Mouse (Mus musculus) spleen, adult 18-20 months (tissue): ENCODE results near the gene Chrna4.

Experiments used
- DNase-seq, 2 experiments: peaks; one replicate each; pipeline ENCODE4 v3.0.0; 2022; ENCODE audit warnings: mixed read lengths in 2 of 2

Gene Chrna4

GRCm38 (mm10) chr2:181036561-181036960, 6.8 kb downstream of the Chrna4 start:
- no peak for DNase-seq

- DNase-seq: no peak
Observed at GRCm38 (mm10) chr2:181035186-181035585, 8.2 kb downstream of the Chrna4 start.

GRCm38 (mm10) chr2:181033310-181033709, 10.0 kb downstream of the Chrna4 start:
- no peak for DNase-seq

GRCm38 (mm10) chr2:181032407-181032806, 10.9 kb downstream of the Chrna4 start:
- no peak for DNase-seq

GRCm38 (mm10) chr2:181031406-181031934, 11.9 kb downstream of the Chrna4 start:
- DNase-seq: no peak

- no peak for DNase-seq
Observed at GRCm38 (mm10) chr2:181008339-181008738, 35.0 kb downstream of the Chrna4 start.

GRCm38 (mm10) chr2:181007054-181007453, 36.3 kb downstream of the Chrna4 start:
- no peak for DNase-seq

GRCm38 (mm10) chr2:180996905-180997304, 46.4 kb downstream of the Chrna4 start:
- no peak for DNase-seq

GRCm38 (mm10) chr2:180996436-180996835, 46.9 kb downstream of the Chrna4 start:
- DNase-seq: no peak

- no peak for DNase-seq
Observed at GRCm38 (mm10) chr2:180995457-180995856, 47.9 kb downstream of the Chrna4 start.

GRCm38 (mm10) chr2:180994360-180994759, 49.0 kb downstream of the Chrna4 start:
- DNase-seq: no peak

- no peak for DNase-seq
Observed at GRCm38 (mm10) chr2:180990347-180990746, 53.0 kb downstream of the Chrna4 start.

GRCm38 (mm10) chr2:180988948-180989347, 54.4 kb downstream of the Chrna4 start:
- no peak for DNase-seq

- DNase-seq: no peak
Observed at GRCm38 (mm10) chr2:180988347-180988913, 54.9 kb downstream of the Chrna4 start.

GRCm38 (mm10) chr2:180987432-180988030, 55.8 kb downstream of the Chrna4 start:
- DNase-seq: no peak

GRCm38 (mm10) chr2:180987001-180987400, 56.3 kb downstream of the Chrna4 start:
- DNase-seq: no peak

GRCm38 (mm10) chr2:180986449-180986848, 56.9 kb downstream of the Chrna4 start, which contains the start of gene Col20a1:
Gene Col20a1, plus strand, starts transcription at chr2:180986535.
- no peak for DNase-seq

- no peak for DNase-seq
Observed at GRCm38 (mm10) chr2:180985635-180986034, 57.7 kb downstream of the Chrna4 start.

GRCm38 (mm10) chr2:180981133-180981532, 62.2 kb downstream of the Chrna4 start:
- no peak for DNase-seq
